Mouse (Mus musculus) natural killer cell, adult 2 months (primary cell): ENCODE data around the gene Vmn1r7.
"Not testable (repeated sequence)": the region's sequence is repeated elsewhere in the genome, so short reads cannot be mapped to it uniquely, and the experiment has no call there.

Experiments
- DNase-seq, 2 experiments: peaks; one replicate each; pipeline ENCODE4 v3.0.0; 2022; ENCODE audit warnings: low spot score in 2 of 2

Gene Vmn1r7

DNA sequence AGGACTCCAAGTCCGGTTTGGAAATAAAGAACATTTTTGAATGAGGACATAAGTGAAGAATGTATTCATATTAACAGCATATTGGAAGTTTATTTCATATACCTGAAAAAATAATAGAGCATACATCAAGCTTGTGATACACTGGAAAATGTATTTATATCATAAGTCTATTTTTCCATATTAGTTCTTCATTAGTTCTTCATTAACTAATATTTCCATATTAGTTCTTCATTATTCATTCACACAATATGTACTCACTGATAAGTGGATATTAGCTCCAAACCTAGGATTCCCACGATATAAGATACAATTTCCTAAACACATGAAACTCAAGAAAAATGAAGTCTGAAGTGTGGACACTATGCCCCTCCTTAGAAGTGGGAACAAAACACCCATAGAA lies at the start of gene Vmn1r7:
TSS of gene Vmn1r7 (minus strand) at position 101 of the 400 bp plus-strand sequence.
- not testable (repeated sequence) for DNase-seq

DNA sequence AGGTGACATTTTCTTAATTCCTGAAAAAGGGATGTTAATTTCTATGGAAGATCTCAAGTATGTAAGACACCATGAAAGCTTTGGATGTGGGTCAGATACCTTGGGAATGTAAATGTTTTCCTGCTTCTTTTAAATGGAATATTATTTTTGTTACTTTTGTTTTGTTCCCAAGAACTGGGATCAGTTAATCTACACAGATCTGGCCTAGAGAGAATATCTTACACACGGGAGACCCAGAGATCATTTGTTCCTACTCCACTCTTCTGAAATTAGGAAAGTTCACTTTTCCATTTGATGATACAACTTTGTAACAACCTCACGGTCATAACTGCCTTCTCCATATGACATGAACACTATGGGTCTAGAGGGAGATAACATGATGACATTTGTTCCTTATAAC lies 41.4 kb upstream of the Vmn1r7 start, which contains the start of gene Vmn1r9:
TSS of gene Vmn1r9 (plus strand) at position 301 of the 400 bp plus-strand sequence.
- DNase-seq = no peak

DNA sequence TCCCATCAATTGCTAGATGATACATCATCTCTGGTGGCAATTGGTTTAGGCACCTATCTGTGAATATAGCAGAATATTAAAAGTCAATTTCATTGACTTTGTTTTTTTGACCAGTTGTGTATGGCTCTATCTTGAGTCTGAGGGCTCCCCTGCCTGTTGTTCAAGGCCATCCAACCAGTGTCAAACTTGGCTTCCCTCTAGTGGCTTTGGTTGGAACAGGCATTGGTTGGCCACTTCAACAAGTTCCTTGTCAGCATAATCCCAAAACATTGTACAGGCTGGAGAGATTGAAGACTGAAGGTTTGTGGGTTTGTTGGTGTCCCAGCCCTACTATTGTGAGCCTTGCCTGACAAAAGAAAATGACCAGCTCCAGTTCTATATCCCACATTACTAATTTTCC lies 38.6 kb upstream of the Vmn1r7 start:
- no peak for DNase-seq

DNA sequence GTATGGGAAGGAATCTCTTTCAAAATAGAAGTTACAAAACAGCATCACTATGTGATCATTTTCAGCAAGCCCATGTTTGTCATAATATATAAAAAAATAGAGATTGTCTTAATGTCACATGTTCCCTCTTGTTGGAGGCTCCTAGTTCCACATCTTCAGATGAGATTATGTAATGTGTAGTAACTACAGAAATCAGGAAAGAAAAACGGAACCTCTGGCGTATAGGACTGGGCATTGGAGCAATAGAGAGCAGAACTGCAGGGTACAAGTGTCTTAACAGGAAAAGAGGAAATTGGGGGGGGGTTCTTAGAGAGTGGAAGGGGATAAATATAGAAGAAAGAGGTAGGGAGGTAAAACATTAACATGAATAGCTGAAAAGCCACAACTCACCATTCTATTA lies 9.6 kb upstream of the Vmn1r7 start:
- DNase-seq = no peak

DNA sequence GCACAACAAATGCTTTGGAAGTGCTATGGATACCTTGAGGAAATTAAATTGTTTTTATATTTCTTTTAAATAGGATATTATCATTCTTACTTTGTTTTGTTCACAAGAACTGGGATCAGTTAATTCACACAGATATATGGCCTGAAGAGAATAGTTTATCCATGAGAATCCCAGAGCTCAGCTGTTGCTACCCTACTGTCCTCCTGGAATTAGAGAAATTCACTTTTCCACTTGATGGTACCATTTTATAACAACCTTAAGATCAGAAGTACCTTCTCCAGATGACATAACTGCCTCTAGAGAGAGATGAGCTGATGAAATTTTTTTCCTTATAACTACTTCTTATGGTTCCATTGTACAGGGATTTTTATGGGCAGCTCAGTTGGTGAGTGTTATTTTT lies 6.9 kb upstream of the Vmn1r7 start, which contains the start of gene Vmn1r8:
TSS of gene Vmn1r8 (plus strand) at position 301 of the 400 bp plus-strand sequence.
- no peak for DNase-seq

DNA sequence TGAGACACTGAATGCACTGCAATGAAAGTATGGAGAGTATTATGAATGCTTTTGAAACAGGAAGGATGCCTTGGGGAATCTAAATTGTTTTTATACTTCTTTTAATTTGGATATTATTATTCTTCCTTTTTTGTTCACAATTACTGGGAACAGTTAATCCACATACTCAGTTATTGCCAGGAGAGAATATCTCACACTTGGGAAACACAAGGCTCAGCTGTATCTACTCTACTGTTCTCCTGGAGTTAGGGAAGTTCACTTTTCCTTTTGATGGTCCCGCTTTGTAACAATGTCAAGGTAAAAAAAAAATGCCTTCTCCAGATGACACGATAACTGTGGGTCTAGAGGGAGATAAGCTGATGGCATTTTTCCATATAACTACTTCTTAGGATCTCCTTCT lies 28.2 kb downstream of the Vmn1r7 start, which contains the start of gene Vmn1r6:
TSS of gene Vmn1r6 (plus strand) at position 301 of the 400 bp plus-strand sequence.
- DNase-seq = no peak
